Mouse (Mus musculus): Measurements from ENCODE around the gene Fam160a2. TPM values are rescaled to one million over a fixed set of nuclear protein-coding genes. Genes with fewer than 3 reads are reported as not detected.

The Fam160a2 gene
- 23.6 and 28.1 TPM in 2 replicates for polyA plus RNA-seq (2012; rRNA removed)

DNA sequence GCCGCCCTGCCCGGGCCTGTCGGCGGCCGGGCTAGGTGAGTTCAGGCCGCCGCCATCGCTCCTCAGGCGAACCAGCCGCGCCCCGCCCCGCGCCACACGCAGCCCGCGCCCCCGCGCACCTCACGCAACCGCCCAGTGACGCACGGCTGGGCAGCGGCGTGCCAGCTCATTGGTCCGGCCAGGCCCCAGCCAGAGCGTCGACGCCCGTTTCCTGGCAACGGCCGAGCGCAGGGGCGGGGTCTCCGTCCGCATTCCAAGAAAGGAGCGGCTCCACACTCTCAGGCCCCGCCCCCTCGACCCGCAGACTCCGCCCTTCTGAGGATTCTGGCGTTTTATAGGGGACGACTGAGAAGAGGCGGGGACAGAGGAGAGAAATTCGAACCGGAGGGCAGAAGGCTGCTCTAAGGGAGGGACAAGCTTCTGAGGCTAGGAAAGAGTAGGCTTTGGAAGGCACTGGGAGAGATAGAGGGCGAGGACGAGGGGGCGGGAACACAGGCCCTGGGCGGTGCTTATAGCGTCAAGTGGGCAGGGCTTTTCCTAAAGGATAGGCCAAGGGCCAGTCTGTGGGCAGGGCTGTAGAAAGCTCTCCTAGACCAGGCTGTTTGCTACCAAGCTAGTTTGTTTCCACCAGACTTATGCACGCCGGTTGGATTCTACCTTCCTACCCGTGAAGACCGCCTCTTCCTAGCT is at the start of gene Fam160a2:
Gene Fam160a2 (minus strand): TSS at position 120 of the 690 bp plus-strand sequence.

DNA sequence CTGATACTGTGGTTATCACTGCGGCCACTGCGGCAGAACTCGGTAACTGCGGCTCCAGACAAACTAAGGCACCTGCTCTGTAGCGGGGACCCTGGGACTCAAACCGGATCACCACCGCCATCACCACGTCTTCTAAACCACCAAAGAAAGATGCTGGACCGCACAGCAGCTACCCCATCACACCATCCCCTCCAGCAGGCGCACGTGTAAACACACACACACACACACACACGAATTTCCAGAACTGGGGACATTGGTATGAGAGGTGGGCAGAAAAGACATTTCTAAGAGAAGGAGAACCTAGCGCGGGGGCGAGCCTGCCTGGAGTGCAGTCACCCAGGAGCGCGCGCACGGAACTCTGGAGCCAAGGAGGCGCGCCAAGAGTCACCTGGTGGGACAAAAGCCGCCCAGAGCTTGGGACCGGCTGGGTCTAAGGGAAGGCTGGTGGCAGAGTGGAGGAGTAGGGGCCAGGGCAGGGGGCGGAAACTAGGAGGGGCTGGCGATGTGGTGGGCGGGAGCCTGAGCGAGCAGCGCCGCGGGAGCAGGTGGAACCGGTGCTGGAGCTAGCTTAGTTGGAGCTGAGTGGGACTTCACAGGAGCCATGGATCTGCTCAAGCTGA is 25.7 kb upstream of the Fam160a2 start, which contains the start of gene Cckbr:
Gene Cckbr (plus strand): TSS at position 308 of the 620 bp plus-strand sequence.

GRCm38 (mm10) chr7:105404268-105404667 is 4.4 kb upstream of the Fam160a2 start, which contains the start of gene Cnga4:
Cnga4 (plus strand) TSS chr7:105404568.

DNA sequence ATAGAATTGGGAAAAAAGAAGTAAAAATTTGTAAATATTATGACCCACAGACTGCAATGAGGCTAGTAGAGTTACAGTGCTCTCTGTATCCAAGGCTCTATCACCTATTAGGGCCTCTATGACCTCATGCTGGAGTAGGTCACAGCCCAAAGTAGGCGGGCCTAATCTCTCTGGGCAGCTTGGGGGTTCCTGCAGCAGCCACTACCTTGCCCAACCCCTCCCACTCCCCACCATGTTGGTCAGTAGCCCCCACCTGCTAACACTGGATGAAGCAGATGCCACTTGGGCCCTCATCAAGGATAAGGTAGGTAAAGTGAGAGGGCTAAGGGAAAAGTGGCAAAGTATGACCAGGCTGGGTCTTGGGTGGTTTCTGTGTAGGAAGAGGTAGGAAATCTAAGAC is 25.0 kb downstream of the Fam160a2 start, which contains the start of gene Gm5901:
Gene Gm5901 (plus strand): TSS at position 173 of the 400 bp plus-strand sequence.

DNA sequence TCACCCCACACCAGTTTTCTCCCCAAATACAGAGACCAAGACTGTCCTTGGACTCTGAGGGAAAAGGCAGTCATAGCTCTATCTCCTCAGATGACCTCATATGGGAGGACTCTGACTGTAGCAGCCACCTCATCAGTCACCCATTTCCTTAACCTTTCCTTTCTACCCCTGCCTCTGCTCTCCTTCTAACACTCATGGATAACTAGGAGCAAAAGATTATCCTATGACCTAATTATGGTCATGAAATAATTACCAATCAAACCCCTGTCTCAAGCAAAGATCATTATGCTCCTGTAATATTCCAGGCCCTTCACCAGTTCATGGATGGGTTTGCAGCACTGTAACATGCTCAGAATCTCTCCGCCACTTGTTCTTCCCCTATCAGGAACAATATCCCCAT is 31.9 kb downstream of the Fam160a2 start, which contains the start of gene Olfr692:
Gene Olfr692 (plus strand): TSS at position 301 of the 400 bp plus-strand sequence.

DNA sequence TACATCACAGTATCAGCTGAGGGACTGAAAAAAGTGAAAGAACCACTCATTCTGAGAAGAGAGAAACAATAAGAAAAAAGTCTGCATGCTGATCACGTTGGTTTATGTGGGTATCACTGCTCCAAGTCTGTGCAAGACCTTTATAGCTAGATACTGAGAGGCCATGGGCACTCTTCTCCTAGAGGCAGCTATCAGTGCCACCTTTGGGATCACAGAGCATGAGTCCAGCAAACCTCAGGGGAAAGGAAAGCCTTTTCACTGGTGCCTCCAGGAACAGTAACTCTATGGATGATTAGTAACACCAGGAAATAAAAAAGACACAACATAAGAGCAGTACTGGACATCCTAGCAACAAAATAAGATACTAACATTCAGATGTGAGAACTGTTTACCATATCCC is 57.7 kb downstream of the Fam160a2 start, which contains the start of gene Olfr691:
Gene Olfr691 (minus strand): TSS at position 101 of the 400 bp plus-strand sequence.

GRCm38 (mm10) chr7:105334004-105334403 is 65.8 kb downstream of the Fam160a2 start, which contains the start of gene Olfr690:
Olfr690 (minus strand) TSS chr7:105334104.

Other genes starting within 250 kb of the Fam160a2 start
- not detected in 2 replicates for gene Olfr684, start 236.4 kb downstream of the Fam160a2 start, polyA plus RNA-seq (2012; rRNA removed)
- gene Olfr685, start 214.0 kb downstream of the Fam160a2 start, polyA plus RNA-seq (2012; rRNA removed): not detected in 2 replicates
- gene Olfr686, start 192.6 kb downstream of the Fam160a2 start, polyA plus RNA-seq (2012; rRNA removed): not detected in 2 replicates
- not detected in 2 replicates for gene Olfr688, start 112.0 kb downstream of the Fam160a2 start, polyA plus RNA-seq (2012; rRNA removed)
- gene Olfr689, start 88.9 kb downstream of the Fam160a2 start, polyA plus RNA-seq (2012; rRNA removed): not detected in 2 replicates
- gene Olfr690, start 66.0 kb downstream of the Fam160a2 start, polyA plus RNA-seq (2012; rRNA removed): not detected in 2 replicates
- not detected in 2 replicates for gene Olfr691, start 57.8 kb downstream of the Fam160a2 start, polyA plus RNA-seq (2012; rRNA removed)
- not detected in 2 replicates for gene Olfr692, start 31.8 kb downstream of the Fam160a2 start, polyA plus RNA-seq (2012; rRNA removed)
- not detected in 2 replicates for gene Gm5901, start 25.0 kb downstream of the Fam160a2 start, polyA plus RNA-seq (2012; rRNA removed)
- gene Cnga4, start 4.5 kb upstream of the Fam160a2 start, polyA plus RNA-seq (2012; rRNA removed): 0.05 and 0.08 TPM in 2 replicates
- gene Cckbr, start 25.7 kb upstream of the Fam160a2 start, polyA plus RNA-seq (2012; rRNA removed): 3.0 and 3.6 TPM in 2 replicates
- gene Cavin3, start 82.2 kb upstream of the Fam160a2 start, polyA plus RNA-seq (2012; rRNA removed): 51.6 and 102 TPM in 2 replicates
- gene Smpd1, start 154.3 kb upstream of the Fam160a2 start, polyA plus RNA-seq (2012; rRNA removed): 45.5 and 63.9 TPM in 2 replicates
- 35.3 and 39.9 TPM in 2 replicates for gene Apbb1, start 181.6 kb upstream of the Fam160a2 start, polyA plus RNA-seq (2012; rRNA removed)
- 0.58 and 1.5 TPM in 2 replicates for gene Hpx, start 200.1 kb upstream of the Fam160a2 start, polyA plus RNA-seq (2012; rRNA removed)
- gene Trim3, start 233.5 kb upstream of the Fam160a2 start, polyA plus RNA-seq (2012; rRNA removed): 17.6 and 30.9 TPM in 2 replicates
- 64.7 and 105 TPM in 2 replicates for gene Timm10b, start 240.0 kb upstream of the Fam160a2 start, polyA plus RNA-seq (2012; rRNA removed)
- gene Arfip2, start 240.4 kb upstream of the Fam160a2 start, polyA plus RNA-seq (2012; rRNA removed): 39.1 and 41.6 TPM in 2 replicates
- 277 and 457 TPM in 2 replicates for gene Gm45799, start 240.5 kb upstream of the Fam160a2 start, polyA plus RNA-seq (2012; rRNA removed)

Data from stomach, adult 2 months (tissue).